Comparison of ENCODE assay signal across 25 mouse cellular contexts in genomic region chr7:64723313-64723712, GRCm38 (mm10).
A peak's percentile ranks its signal among the peaks of the same experiment; 100 is the strongest.
DNase-seq lines count a peak whose midpoint lies in the region; ATAC-seq and TF ChIP-seq lines count a peak whose summit lies in the region.
"Had no signal": no experiment of that assay in that cellular context is flagged by ENCODE, and none has a peak within 500 bp of the region (broad histone marks: within the 10 kb centered on the region; RNA-seq: fewer than 3 reads in every experiment).

No protein-coding gene starts in this region.

- intact Hi-C loops in left cerebral cortex, adult 2 months (cut with DNase I), result no loop called here
- intact Hi-C loops in left cerebral cortex, postnatal 10 days (cut with DNase I), result no loop called here

- H3K36me3 ChIP-seq in forebrain, embryonic 14.5 days (ENCODE audit: control insufficient read depth, insufficient read depth, low read length), result 0 out of 2 replicates have a peak, but pooled peaks cover 5% of the 10 kb centered on the region
- H3K36me3 ChIP-seq in forebrain, embryonic 11.5 days (ENCODE audit: control insufficient read depth, insufficient read depth, low read length), result no peaks in the 10 kb centered on the region
- H3K36me3 ChIP-seq: G1E; heart, embryonic 12.5 days; heart, embryonic 15.5 days; hindbrain, embryonic 10.5 days; intestine, embryonic 15.5 days had no signal

- no peaks in the 10 kb centered on the region for H3K27me3 ChIP-seq in forebrain, embryonic 14.5 days (replicated peaks; ENCODE audit: control insufficient read depth, insufficient read depth, low read length)
- H3K27me3 ChIP-seq in forebrain, embryonic 11.5 days (ENCODE audit: control insufficient read depth, insufficient read depth, low read length), result no peaks in the 10 kb centered on the region
- H3K27me3 ChIP-seq: heart, embryonic 12.5 days; heart, embryonic 15.5 days; hindbrain, embryonic 13.5 days; intestine, embryonic 15.5 days had no signal

- no peak overlapping the region for H3K4me3 ChIP-seq in forebrain, embryonic 14.5 days (ENCODE audit: low read depth, low read length)
- no peak overlapping the region for H3K4me3 ChIP-seq in forebrain, embryonic 11.5 days (ENCODE audit: low read depth, low read length)
- no peak overlapping the region for H3K4me3 ChIP-seq in left cerebral cortex, adult 2 months
- H3K4me3 ChIP-seq: heart, embryonic 12.5 days; heart, embryonic 15.5 days; hindbrain, embryonic 10.5 days; hindbrain, embryonic 13.5 days; intestine, embryonic 15.5 days had no signal

- no peak overlapping the region for H3K27ac ChIP-seq in forebrain, embryonic 14.5 days (ENCODE audit: low read depth, low read length)
- H3K27ac ChIP-seq in forebrain, embryonic 11.5 days (ENCODE audit: low read depth, low read length), result no peak overlapping the region
- peak overlapping the region; percentile 48; the same call in 1 of the 2 replicates for H3K27ac ChIP-seq in left cerebral cortex, adult 2 months
- H3K27ac ChIP-seq: heart, embryonic 15.5 days; hindbrain, embryonic 10.5 days; hindbrain, embryonic 13.5 days; intestine, embryonic 15.5 days had no signal

- no peaks in the 10 kb centered on the region for H3K9me3 ChIP-seq in forebrain, embryonic 14.5 days (replicated peaks; ENCODE audit: control insufficient read depth, low read length)
- H3K9me3 ChIP-seq in forebrain, embryonic 11.5 days (ENCODE audit: control insufficient read depth, low read length), result no peaks in the 10 kb centered on the region
- H3K9me3 ChIP-seq: heart, embryonic 12.5 days; heart, embryonic 15.5 days; hindbrain, embryonic 10.5 days; hindbrain, embryonic 13.5 days; intestine, embryonic 15.5 days had no signal

- 77% methylated on average over 3 of the region's 3 CpGs for WGBS in forebrain, embryonic 14.5 days
- WGBS in forebrain, embryonic 11.5 days, result 91% methylated on average over 3 of the region's 3 CpGs

- ATAC-seq in forebrain, embryonic 14.5 days, result no peak
- ATAC-seq in forebrain, embryonic 11.5 days (replicated peaks; ENCODE audit: low FRiP score), result no peak
- ATAC-seq in cerebellum, adult (ENCODE audit: insufficient number of reproducible peaks, low FRiP score, low TSS enrichment), result no peak
- ATAC-seq: hindbrain, embryonic 16.5 days; intestine, embryonic 15.5 days; Patski had no signal

- DNase-seq in forebrain, embryonic 14.5 days (ENCODE audit: low spot score), result peak; percentile 51
- no peak for DNase-seq in forebrain, embryonic 11.5 days (ENCODE audit: low spot score)
- no peak for DNase-seq in left cerebral cortex, adult 2 months (ENCODE audit: extremely low spot score in 1 of 2, low spot score in 2 of 2)
- DNase-seq in left cerebral cortex, postnatal 10 days (ENCODE audit: extremely low spot score in 1 of 2, low spot score in 2 of 2), result no peak
- peak; percentile 65 for DNase-seq in brain, embryonic 14.5 days (ENCODE audit: low read depth)
- no peak for DNase-seq in spleen, postnatal 10 days (ENCODE audit: low spot score in 2 of 2)
- DNase-seq: adrenal gland, postnatal 10 days; adrenal gland, postnatal 36 days; B cell, adult 2 months; cerebellum, adult 18-20 months; cerebellum, adult 9-10 months; cerebellum, postnatal 14 days; gastrocnemius, postnatal 25 days; heart, adult 18-20 months; heart, postnatal 10 days; heart, postnatal 36 days had no signal

- TF ChIP-seq CTCF in left cerebral cortex, adult 2 months (IDR thresholded peaks at IDR 0.05), result no peak
- TF ChIP-seq CTCF in brain, embryonic 14.5 days (IDR thresholded peaks at IDR 0.05; ENCODE audit: borderline replicate concordance, extremely low read depth, insufficient read depth, insufficient read length), result no peak

- H3K9ac ChIP-seq in forebrain, embryonic 14.5 days (ENCODE audit: low read length), result no peak overlapping the region
- H3K9ac ChIP-seq in forebrain, embryonic 11.5 days (ENCODE audit: low read length), result no peak overlapping the region
- H3K9ac ChIP-seq: heart, embryonic 12.5 days; heart, embryonic 15.5 days; hindbrain, embryonic 13.5 days; intestine, embryonic 15.5 days had no signal

- peaks cover 7% of the 10 kb centered on the region for H3K4me1 ChIP-seq in forebrain, embryonic 14.5 days (ENCODE audit: control insufficient read depth, insufficient read depth, low read length)
- H3K4me1 ChIP-seq in forebrain, embryonic 11.5 days (replicated peaks; ENCODE audit: control insufficient read depth, insufficient read depth, low read length), result no peaks in the 10 kb centered on the region
- H3K4me1 ChIP-seq: heart, embryonic 12.5 days; heart, embryonic 15.5 days; hindbrain, embryonic 10.5 days; intestine, embryonic 15.5 days had no signal

- no peak for TF ChIP-seq POLR2A in brain, embryonic 14.5 days (IDR thresholded peaks at IDR 0.05; ENCODE audit: borderline replicate concordance, extremely low read depth, insufficient read depth, insufficient read length, poor library complexity, severe bottlenecking)

- no peak overlapping the region for H3K4me2 ChIP-seq in forebrain, embryonic 14.5 days (ENCODE audit: low read length)
- H3K4me2 ChIP-seq in forebrain, embryonic 11.5 days (ENCODE audit: low read depth, low read length, severe bottlenecking), result no peak overlapping the region
- H3K4me2 ChIP-seq: heart, embryonic 12.5 days; heart, embryonic 15.5 days; hindbrain, embryonic 13.5 days; intestine, embryonic 15.5 days had no signal

Comparison
In these comparisons a context has a peak if more than half of its experiments do, and no peak if none do; other contexts are left out.
1. DNase-seq: peak in forebrain, embryonic 14.5 days (single experiment) and brain, embryonic 14.5 days (single experiment); none in forebrain, embryonic 11.5 days (single experiment), left cerebral cortex, adult 2 months (0 of 2), left cerebral cortex, postnatal 10 days (0 of 2) and spleen, postnatal 10 days (0 of 2).